Mouse (Mus musculus): Measurements from ENCODE around the gene Omp. TPM values are rescaled to one million over a fixed set of nuclear protein-coding genes. Genes with fewer than 3 reads are reported as not detected.
A peak's percentile ranks its signal among the peaks of the same experiment; 100 is the strongest.

Omp gene
- total RNA-seq, 2 experiments from 2014 or later: 4.4 TPM; not detected in 1

DNA sequence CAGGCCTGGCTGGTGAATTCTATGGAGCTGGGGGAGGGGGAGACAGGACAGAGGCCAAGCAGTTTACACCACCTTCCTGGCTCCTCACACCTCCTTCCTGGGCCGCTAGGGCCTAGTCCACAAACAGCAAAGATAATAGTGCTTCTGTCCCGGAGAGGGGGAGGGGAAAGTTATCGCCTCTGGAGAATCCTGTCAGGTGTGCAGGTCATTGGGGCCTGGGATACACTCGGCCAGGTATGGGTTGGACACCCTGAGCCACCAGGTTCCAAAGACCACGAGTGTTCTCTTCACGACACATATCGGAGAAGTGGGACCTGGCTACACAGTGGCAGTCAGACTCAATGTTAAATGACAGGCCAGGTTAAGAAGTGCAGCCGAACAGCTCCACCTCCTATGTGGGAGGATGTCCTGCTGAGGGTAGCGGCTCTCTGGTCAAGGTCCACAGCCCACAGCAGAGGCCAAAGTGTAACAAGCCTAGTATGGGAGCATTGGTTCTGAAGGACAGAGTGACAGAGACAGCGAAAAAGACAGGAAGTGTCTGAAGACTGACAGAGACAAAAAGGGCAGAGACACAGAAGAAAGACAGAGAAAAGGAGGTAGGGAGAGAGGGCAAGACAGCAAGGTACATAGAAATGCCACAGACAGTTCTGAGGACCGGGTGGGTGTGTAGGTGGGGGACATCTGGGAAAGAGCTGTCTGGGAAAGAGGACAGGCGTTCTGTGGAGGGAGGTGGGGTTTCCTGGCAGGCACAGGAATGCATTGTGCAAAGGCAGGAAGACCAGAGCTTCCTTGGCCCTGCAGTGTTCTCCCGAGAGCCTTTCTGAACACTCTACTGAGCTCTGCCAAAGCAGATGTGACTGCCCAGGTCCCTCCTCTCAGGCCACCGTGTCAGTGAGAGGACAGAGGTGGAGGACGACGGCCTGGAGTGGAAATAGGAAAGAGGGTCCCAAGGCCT is 40.5 kb downstream of the Omp start:
- no peak for DNase-seq (ENCODE audit: low spot score in 2 of 2)

DNA sequence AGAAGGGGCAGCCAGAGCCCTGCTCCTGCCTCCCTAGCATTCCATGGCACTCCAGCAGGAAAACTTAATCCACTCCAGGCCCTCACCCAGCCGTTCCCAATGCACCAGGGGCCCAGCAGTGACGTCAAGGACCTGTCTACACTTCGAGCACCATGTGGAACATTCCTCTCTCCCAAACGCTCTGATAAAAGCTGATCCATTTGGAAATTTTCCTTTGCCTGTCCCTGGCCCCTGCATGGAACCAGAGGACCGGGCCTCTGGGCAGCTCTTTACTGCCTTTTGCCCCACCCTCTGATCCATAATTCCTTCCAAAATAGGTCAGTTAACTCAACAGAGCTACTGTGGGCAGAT is 41.4 kb downstream of the Omp start:
- no peak for DNase-seq (ENCODE audit: low spot score in 2 of 2)

DNA sequence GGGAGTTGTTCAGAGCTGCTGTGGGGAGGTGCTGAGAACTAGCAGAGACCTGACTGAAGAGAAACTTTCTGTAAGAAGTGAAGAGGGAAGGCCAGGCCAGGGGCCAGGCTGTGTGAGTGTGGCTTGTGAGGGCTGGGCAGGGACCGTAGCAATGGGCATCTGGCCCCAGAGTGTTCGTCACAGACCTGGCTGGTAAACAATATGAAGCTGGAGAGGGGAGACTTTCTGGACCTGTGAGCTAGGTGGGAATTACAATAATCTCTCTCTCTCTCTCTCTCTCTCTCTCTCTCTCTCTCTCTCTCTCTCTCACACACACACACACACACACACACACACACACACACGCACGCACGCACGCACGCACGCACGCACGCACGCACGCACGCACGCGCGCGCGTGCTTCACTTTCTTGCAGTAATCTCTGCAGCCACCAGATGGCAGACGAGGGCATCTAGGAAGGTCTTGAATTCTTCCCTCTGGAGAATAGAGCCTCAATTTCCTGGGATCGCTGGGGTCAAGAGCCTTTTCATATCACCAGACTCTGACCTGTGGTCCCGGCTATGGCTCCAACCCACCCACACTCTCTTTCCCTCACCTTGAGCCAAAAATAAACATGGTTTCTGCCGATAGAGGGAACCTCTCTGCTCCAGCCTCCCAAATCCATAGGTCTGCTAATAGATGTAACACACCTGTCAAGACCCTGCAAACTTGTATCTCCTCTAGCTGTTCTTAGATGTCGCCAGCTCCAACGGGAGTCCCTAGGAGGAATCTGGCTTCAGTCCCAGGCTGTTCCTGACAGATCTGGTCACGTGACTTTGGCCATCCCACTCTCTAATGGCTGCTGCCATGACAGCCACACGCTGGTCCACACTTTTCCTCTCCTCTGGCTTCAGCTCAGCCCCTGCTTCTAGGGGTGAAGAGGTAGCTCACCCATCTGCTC is 42.0 kb downstream of the Omp start:
- DNase-seq (ENCODE audit: low spot score in 2 of 2): peak; percentile 78 to 85

DNA sequence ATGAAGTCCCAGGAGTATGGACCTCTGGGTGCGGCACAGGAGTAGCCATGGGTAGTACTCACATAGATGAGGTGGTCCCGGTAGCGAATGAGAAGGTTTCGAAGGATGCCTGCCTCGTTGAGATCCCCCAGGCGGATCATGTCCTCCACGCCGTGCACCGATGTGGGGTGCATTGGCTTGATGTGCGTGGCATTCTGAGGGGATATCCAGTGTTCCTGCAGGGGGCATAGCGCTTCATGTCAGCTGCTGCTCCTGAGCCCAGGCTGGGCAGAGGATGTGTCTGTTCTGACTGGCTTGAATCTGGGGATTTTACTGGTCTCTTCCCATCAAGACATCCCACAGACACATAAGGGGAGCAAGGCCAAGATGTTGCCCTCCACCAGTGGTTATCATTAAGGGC is 42.8 kb downstream of the Omp start:
- no peak for DNase-seq (ENCODE audit: low spot score in 2 of 2)

DNA sequence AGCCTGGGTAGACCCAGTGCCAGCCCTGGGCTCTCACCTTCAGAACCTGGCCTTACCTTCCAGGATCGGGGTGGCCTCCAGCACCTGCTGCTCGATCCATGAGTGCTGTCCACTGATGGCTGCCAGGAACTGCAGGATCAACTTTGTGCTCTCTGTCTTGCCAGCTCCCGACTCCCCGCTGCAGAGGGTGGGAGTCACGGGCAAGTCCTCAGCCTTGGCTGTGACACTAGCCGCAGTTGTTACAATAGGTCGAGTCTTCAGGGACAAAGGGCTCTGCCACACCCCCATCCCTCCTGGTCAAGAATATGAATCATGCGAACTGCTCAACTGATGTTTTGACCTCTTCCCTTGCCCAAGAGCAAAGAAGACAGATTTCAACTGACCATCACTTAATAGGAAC is 47.7 kb downstream of the Omp start:
- DNase-seq (ENCODE audit: low spot score in 2 of 2): no peak

DNA sequence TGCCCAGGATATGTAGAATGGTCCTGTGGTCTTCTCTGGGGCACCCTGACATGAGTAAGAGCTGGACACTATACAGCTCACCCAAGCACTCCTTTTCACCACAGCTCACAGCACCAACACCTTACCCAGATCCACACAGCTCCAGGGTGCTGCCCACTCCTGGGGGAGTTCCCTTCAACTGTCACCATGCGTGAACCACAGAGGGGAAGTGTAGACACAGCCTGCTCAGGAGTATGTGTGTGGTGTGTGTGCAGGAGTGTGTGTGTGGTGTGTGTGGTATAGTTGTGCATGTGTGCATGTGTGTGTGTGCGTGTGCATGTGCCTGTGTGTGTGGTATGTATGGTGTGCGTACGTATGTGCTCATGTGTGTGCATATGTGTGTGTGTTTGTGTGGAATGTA is 49.5 kb downstream of the Omp start:
- DNase-seq (ENCODE audit: low spot score in 2 of 2): no peak

Other genes with a start within 250 kb of the Omp start
- gene Gdpd4, start 225.5 kb downstream of the Omp start, total RNA-seq (2021): not detected
- 100 to 1,000 TPM; 117 to 127 TPM for gene Myo7a, start 26.0 kb downstream of the Omp start, total RNA-seq (2021)
- 1 to 10 TPM; 4.2 to 4.6 TPM for gene Capn5, start 32.8 kb upstream of the Omp start, total RNA-seq (2021)
- gene B3gnt6, start 54.0 kb upstream of the Omp start, total RNA-seq (2021): 1 to 10 TPM in 1 of 2 experiments, not detected in 1; 2.8 TPM
- 10 to 100 TPM; 11.7 to 12.9 TPM for gene Acer3, start 175.7 kb upstream of the Omp start, total RNA-seq (2021)
- 10 to 100 TPM; 16.7 to 16.9 TPM for gene Tsku, start 215.8 kb upstream of the Omp start, total RNA-seq (2021)